Mouse (Mus musculus) neutrophil, adult 59 days (primary cell): ENCODE results near the gene Ankrd27. TPM values are rescaled to one million over a fixed set of nuclear protein-coding genes. Genes with fewer than 3 reads are reported as not detected.

Experiments used
- total RNA-seq, 2 experiments: library from RNA; stranded (reverse); gene quantifications; 1 replicate in 1 of 2; 2 replicates in 1 of 2; pipeline ENCODE4 v1.2.4; 2023

Gene Ankrd27
- 10 to 100 TPM; 31.6 to 31.7 TPM for total RNA-seq

DNA sequence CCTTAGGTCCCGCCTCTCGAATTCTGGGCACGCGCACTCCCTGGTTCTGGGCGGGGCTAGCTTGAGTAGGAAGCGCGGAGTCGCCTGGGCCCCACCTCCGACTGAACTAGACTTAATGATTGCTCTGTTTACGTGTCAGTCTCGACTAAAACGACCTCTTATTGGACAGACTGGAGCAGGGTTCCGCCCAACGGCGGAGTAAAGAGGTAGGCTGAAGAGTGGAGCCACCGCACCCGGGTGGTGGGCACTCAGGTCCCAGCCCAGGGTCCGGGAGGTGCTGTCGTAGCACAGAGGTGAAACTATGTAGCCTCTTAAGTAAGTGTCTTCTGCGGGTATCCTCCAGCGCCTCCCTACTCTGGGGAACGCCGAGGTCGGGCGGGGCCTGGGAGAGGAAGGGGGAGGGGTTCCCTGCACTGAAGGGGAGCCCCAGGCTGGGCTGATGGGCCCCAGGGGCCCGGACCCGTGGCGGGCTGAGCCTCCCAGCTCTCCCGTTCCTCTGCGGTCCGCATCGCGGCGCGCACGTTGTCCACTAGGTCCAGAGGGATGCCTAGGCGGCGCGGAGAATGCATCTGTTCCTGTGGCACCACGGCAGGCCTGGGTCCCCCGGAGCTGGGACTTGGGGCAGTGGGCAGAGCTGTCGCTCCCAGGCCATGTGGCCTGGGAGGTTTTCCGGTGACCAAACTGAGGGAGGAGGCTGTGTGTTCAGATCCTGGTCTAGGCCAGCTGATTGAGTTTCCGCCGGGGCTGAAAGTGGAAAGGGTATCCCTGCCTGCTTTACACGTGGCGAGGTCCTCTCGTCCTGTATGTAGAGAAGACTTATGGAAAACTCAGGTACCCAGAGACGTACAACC, at the start of gene Ankrd27:
TSS of gene Ankrd27 (plus strand) at position 190 of the 851 bp plus-strand sequence.

DNA sequence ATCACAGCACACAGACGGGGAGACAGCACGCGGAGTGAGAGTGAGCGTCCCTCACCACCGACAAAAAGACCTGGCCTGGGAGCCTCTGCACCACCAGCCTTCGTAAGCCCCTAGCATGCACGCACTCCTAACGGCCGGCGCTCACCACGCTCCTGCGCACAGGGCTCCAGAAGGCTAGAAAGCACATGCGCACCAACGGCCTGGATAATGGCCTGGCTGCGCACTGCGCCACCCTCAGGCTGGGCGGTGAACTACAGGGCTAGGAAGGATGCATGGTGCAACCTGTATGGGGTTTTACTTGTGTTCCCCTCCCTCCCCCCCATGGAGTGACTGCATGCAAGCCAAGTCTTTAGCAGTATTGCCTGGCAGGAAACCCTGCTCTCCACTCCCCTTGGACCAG, 48.5 kb upstream of the Ankrd27 start, which contains the start of gene Tdrd12:
TSS of gene Tdrd12 (minus strand) at position 184 of the 400 bp plus-strand sequence.

DNA sequence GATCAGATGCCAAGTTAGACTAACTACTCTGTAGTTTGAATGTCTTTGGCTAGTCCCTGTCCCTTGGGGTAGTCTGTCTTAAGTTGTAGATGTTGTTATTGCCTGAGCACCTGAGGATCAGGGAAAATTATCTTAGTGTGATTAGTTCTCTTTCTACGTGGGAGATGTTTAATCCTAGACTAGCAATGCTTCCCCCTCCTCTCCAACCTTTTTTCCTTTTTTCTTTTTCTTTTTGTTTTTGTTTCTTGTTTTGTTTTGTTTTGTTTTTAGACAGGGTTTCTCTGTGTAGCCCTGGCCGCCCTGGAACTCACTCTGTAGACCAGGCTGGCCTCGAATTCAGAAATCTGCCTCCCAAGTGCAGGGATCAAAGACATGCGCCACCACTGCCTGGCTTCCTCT, 29.8 kb upstream of the Ankrd27 start, which contains the start of gene Nudt19:
TSS of gene Nudt19 (minus strand) at position 100 of the 399 bp plus-strand sequence.

DNA sequence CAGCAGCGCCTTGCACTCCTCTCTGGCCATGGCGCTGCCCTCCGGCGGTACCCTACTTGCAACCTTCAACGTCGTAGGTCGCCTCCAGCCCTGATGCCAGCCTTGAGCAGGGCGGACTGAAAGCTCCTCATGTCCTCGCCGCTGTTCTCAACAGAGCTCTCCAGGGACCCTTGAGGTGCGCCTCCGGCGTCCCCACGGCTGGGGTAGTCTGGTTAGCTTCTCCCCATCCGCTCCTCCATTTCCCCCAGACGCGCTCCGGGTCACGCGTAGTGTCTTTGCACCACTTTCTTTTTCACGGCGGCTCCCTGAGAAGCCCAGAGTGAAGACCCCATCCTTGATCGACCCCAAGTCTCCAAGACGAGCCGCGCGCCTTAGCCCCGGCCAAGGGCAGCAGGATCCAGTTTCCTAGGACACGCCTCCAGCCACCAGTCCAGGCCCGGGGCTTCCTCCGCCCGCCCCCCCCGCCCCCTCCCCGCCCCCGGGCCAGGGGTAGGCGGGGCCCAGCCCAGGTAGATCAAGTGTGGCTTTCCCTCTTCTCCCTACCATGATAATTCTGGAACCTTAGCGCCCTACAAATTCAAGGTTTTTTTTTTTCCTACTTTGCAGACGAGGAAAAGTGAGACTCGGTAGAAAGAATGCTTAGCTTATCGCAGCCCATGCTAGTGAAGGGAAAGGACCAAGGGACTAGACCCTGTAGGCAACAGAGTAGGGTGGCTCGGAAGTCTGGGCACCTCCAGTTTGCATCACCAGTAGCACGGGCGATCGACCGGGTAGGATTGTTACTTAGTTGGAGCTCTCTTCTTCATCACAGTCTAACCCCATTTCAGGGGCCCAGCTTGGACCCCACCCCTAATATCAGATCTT, 621 bp upstream of the Ankrd27 start, which contains the start of gene Rgs9bp:
TSS of gene Rgs9bp (minus strand) at position 392 of the 864 bp plus-strand sequence.

GRCm38 (mm10) chr7:35647101-35647698, 61.2 kb downstream of the Ankrd27 start, which contains the start of gene Pdcd5:
Gene Pdcd5 (minus strand): TSS chr7:35647521.

Other genes starting within 250 kb of the Ankrd27 start
- 1 to 10 TPM; 8.3 to 8.6 TPM for gene Faap24, start 189.4 kb upstream of the Ankrd27 start, total RNA-seq
- gene Cep89, start 189.2 kb upstream of the Ankrd27 start, total RNA-seq, result 1 to 10 TPM; 7.0 to 9.7 TPM
- not detected for gene Slc7a9, start 137.4 kb upstream of the Ankrd27 start, total RNA-seq
- gene Tdrd12, start 48.5 kb upstream of the Ankrd27 start, total RNA-seq, result not detected
- gene Nudt19, start 29.9 kb upstream of the Ankrd27 start, total RNA-seq, result 10 to 100 TPM; 11.4 to 15.4 TPM
- under 1 TPM; 0.20 to 0.36 TPM for gene Rgs9bp, start 662 bp upstream of the Ankrd27 start, total RNA-seq
- gene Pdcd5, start 61.3 kb downstream of the Ankrd27 start, total RNA-seq, result 10 to 100 TPM; 25.6 to 25.9 TPM
- gene Dpy19l3, start 168.2 kb downstream of the Ankrd27 start, total RNA-seq, result 10 to 100 TPM; 20.6 to 31.9 TPM
- gene Zfp507, start 216.8 kb downstream of the Ankrd27 start, total RNA-seq, result 1 to 10 TPM; 5.0 to 5.2 TPM